Mouse (Mus musculus) megakaryocyte, adult 5-6 weeks (primary cell): ENCODE measurements around the gene Cbfa2t2. TPM values are rescaled to one million over a fixed set of nuclear protein-coding genes. Genes with fewer than 3 reads are reported as not detected.
A peak's percentile ranks its signal among the peaks of the same experiment; 100 is the strongest.

Source experiments
- ATAC-seq: 2 replicates; pipeline ENCODE4 v1.8.0; 2016; ENCODE audit warnings: mild to moderate bottlenecking, inconsistent platforms; ENCODE audit not compliant: poor library complexity, severe bottlenecking
- total RNA-seq, 2 experiments: library from RNA; stranded (forward) in 1 of 2; stranded (reverse) in 1 of 2; fragments of 153-499, 151-499 nt in 1 of 2; fragments of 221-1000, 200-1000 nt in 1 of 2; gene quantifications; 2 replicates each; pipeline versions ENCODE4 v1.2.3 to v1.2.4; 2015 to 2017

Cbfa2t2 gene
- total RNA-seq, 2 experiments from 2014 or later: 7.5 to 13.7 TPM

DNA sequence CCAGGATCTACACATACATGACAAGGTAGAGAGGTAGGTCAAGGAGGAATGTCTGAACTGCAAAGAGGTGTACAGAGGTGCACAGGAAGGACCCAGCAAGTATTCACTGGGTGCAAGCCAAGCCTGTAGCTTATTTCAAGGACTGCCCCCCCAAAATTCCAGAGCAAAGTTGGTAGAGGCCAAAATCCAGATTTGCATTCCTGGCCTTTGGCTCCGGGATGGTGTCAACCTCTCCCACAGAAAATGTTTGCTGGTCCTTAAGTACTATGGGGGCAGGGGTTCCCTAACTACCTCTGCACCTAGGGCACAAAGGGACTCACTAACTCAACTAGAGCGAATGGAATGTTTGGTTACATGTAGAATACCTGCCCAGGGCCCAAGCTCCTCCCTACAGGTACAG is 131.5 kb downstream of the Cbfa2t2 start:
- ATAC-seq: no peak

DNA sequence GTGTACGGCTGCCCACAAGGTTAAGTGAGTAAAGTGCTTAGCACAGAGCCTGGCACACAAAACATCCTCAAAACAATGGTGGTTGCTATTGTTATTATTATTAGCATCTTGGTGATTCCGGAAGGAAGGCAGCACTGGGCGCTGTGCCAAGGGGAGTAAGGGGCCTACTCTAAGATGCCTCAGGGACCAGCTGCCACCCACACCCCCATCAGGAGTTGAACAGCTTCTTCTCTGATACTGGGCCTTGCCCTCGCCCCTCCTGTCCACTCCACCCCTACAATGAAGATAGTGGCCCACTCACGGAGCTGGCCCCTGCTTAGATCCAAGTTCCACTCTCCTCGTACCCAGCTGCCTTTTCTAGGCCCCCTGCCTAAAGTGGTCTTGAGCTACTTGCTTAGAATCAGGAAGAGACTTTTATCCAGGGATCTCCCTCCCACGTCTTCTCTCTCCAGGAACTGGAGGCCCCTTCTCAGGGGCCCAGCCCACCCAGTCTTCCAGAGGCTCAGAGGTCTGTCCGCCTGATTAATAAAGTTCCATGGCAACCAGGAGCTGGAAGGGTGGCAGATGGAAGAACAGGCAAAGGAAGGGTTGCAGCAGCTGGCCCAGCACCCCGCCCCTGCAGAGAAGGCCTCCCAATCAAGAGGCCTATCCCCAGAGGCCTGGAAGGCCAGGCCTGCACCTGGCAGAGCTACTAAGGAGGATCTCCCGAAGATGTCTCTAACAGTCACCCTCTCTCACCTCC is 132.2 kb downstream of the Cbfa2t2 start:
- peak; percentile 19 for ATAC-seq

DNA sequence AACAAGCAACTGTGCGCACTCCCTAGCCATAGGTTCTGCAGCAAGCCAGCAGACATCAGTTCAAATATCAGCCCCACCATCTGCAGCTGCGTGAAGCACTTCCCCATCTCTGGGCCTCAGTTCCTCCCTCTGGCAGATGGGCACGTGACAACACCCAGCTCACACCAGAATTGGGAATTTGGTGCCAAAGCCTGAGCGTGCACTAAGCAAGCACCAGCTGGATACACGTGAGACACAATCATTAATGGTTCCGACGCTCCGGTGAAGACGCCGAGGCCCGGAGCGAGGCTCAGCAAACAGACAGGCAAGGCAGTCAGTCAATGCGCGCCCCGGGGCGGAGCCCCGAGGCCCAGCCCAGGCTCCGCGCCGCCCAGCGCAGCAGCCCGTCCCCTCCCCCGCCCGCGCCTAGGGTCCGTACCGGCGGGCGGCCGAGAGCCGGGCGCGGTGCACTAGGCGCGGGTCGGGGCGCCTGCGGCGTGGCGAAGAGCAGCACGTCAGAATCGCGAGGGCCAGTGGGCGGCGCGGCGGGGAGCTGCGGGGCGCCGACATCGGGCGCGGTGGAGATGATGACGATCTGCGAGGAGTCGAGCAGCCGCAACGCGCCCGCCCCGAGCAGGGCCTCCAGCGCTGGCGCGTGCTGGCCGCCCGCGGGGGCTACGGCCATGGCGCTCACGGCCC is 132.9 kb downstream of the Cbfa2t2 start:
- peak; percentile 58 for ATAC-seq

DNA sequence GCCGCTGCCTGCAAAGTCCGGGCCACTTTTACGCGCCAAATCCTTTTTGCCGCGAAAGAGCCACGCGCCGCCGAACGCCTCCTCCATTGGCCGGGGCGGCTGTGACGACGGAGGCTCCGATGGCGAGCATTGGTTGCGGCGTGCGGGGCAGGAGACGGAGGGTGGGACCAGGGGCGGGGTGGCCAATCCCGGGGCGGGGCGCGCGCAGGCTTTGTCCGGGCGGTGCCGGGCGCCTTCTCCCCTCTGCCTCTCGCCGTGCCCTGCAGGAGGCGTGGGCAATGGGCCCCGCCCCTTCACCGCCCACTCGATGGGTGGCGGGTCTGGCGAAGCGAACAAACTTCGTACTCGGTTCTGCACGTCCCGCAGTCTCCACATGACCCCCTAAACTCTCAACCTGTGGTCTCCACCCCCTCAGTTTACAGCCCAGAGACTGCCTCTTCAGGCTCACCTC is 133.6 kb downstream of the Cbfa2t2 start, which contains the start of gene E2f1:
Gene E2f1, minus strand, starts transcription at position 57 of the 451 bp plus-strand sequence.
- peak; percentile 83 for ATAC-seq

DNA sequence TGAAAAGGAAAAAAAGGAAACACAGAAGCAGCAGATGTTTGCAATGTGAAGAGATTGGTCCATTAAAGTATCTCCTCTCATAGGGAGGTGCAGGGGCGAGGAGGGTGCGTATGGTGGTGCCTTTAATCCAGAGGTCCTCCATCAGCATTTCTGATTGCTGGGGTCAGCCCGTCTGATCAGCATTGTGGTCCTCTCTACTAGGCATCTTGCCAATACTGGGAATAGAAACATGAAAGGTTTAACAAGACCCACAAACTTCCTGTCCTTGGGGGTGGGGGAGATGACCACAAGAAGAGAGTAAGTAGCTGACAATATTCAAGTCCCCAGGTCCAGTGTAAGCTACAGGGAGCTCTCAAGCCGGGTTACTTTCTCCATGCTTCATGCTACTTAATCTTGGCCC is 134.4 kb downstream of the Cbfa2t2 start:
- ATAC-seq: no peak

DNA sequence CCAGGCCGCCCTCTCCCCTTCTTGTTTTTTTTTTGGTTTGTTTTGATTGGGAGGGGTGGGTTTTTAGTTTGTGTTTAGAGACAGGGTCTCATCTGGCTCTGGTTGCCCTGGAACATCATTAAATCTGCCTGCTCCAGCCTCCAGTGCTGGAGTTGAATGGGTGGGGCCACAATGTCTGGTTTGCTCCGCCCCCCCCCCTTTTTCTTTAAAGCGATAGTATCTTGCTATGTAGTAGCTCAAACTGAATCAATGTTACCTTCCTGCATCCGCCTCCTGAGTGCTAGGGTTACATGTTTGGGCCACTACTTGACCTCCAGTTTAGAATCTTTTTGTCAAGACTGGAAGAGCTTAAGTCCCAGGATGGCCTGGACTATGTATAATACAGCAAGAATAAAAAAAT is 135.0 kb downstream of the Cbfa2t2 start:
- no peak for ATAC-seq

DNA sequence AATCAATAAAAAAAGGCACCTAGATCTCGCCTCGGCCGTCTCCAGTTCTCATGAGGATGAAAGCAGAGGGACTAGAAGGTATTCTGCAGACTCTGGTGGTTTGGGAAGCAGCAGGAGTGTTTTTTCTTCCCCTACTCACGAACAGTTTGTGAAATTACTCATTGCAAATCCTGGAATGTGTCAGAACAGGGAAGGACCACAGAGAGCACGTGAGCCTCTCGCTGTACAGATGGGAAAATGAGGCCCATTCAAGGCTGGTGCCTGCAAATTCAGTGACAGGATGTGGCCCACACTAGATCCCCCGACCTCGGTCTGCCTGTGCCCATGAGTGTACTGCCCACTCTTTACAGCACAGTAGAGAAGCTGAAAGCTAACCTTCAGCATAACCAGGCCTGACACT is 135.7 kb downstream of the Cbfa2t2 start:
- ATAC-seq: no peak

DNA sequence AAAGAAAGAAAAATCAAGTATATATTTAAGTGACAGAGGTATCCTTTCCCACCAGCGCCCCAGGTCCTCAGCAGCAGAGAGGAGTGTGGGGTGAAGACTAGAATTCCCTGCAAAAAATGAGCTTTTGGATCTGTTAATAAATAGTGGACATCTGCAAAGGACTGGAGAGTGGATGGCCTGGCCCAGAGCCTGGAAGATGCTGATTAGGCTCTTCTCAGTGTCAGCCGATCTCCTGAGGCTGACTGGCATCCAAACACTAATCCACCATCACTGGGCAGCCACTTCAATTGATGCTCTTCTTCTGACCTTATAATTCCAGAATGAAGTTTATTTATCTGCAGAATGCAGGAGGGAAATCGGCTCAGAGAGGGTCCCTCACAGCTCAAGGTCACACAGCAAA is 136.7 kb downstream of the Cbfa2t2 start:
- ATAC-seq: no peak

DNA sequence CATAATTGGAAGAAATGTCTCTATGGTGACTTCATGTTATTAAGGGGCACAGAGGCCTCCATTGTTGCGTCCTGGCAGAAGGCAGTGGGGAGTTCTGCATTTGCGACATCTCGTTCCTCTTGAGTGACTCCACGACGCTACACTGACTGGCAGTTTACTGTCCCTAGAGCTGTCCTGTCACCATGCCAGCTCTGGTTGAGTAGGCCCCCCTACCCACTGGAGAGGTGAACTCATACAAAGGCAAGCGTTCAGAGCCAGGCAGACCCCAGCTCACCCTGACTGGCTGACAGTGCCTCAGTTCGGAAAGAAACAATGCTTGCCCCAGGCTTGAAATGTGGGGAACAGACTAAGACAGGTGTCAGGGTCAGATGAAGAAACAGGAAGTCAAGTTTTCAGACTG is 138.0 kb downstream of the Cbfa2t2 start:
- peak; percentile 55 for ATAC-seq

DNA sequence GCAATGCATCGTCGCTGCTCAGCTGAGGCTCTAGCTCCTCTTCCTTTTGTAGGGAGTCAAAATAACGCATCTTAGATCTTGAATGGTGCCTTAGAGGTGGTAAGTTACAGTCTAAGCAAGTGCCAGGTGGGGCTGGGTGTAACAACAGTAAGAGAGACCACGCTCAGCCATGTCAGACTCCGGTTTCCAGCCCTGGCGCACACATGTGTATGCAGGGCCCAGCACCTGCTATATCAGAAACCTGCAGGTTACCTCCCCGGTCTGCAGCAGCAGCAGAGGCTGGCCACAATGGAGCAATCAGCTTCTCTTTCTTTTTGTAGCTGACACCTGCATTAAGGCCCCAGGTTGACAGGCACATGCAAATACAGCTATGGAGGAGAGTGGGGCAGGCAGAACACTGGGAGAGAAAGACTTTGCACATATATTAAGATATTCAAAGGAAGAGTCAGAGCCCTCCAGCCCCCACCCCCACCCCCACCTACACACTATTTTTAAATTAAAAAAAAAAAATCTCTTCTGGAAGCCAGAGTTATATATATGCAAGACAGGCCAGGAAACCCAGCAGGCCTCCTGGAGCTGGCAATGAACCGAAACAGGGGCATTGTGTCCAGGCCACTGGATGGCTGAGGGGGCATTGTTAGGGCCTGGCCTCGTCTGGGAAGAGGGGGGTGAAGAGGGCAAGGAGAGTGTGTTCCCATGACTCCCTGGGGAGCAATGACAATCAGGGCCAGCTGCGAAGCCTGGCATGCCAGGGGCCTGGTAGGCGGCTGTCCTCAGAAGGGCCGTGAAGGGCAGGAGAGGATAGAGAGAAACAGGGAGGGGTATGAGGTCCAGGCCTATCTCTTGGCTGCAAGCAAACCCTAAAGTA is 140.8 kb downstream of the Cbfa2t2 start:
- no peak for ATAC-seq

DNA sequence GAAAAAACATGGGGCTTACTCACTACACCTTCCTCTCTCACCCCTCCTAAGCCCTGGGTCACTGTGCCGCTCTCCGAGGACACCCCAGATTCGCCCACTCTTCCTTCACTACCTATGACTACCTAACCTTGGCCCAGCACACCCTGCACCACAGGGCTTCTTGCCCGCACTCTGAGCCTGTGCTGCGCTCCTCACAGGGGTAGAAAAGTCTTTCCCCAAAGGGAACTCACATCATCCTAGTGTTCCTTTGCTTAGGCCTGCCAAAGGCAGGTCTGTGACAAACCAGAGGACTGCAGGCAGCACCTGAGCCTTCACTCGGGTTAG is 141.4 kb downstream of the Cbfa2t2 start:
- no peak for ATAC-seq

DNA sequence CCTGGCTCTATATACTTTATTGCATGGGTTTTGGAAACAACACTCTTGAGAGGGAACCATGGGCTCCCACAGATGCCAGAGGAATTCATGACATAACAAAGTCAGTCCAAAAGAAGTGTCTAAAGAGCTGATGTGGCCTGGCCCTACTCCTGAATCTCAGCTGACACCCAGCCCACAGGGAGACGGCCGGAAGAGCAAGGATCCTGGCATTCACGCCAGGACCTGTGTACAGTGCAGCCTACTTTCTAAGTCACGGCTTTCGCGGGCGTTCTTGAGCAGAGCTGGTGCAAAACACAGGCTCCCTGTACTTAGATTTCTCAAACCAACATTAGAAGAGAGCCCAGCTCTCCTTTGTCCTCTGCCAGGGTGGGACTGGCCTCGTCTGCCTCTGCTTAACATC is 144.3 kb downstream of the Cbfa2t2 start:
- no peak for ATAC-seq

DNA sequence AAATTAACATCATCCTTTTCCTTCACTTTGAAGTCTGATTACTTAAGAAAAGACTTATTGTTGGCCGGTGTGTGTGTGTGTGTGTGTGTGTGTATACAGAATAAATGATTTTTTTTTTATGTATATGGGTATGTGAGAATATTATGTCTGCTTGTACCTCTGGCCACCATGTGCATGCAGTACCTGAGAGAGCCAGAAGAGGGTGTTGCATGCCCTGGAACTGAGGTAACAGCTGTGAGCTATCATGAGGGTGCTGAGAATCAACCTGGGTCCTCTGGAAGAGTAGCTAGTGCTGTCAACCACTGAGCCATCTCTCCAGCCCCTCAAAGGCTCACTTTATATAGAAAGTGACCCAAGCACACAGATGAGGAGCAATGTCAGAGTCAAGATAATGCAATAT is 145.1 kb downstream of the Cbfa2t2 start:
- ATAC-seq: no peak

DNA sequence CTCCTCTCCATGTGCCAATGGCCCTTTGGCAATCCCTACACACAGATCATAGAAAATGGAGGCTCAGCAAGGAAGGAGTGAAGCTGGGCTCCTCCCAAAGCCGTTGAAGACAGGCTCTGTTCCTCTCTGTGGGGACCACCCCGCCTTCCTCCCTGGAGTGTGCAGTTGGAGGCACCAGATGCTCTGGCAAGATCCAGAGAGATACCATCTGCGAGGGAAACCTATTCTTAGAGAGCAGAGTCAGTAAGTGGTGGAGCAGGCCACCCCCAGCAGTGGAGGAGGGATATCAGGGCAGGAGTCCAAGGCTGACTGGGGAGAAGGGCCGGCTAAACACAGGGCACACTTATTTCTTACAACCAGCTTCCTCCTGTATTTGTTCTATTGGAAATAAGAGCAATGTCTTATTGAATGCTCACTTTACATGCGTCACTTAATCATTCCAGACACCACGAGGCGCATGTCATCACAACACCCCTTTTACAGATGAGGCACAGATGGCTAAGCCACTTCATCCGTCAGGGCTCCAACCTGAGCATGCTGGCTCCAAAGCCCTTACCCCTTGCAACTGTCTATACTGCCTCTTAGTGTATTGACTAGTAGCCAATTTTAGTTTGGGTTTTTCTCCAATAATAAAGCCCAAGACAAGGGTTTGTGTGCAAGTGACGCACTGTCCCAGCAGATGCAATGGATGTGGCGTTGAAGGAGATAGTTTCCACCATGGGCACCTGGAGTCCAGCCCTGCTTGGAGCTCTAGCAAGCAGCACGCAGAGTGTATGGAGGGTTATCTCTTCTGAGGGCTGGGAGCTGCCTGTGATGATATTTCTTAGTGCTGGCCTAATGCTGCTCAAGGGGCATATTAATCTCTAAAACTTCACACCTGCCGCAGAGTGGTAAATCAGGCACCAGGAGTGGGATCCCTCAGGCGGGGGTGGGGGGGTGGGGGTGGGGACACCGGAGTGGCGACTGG is 147.9 kb downstream of the Cbfa2t2 start:
- no peak for ATAC-seq

DNA sequence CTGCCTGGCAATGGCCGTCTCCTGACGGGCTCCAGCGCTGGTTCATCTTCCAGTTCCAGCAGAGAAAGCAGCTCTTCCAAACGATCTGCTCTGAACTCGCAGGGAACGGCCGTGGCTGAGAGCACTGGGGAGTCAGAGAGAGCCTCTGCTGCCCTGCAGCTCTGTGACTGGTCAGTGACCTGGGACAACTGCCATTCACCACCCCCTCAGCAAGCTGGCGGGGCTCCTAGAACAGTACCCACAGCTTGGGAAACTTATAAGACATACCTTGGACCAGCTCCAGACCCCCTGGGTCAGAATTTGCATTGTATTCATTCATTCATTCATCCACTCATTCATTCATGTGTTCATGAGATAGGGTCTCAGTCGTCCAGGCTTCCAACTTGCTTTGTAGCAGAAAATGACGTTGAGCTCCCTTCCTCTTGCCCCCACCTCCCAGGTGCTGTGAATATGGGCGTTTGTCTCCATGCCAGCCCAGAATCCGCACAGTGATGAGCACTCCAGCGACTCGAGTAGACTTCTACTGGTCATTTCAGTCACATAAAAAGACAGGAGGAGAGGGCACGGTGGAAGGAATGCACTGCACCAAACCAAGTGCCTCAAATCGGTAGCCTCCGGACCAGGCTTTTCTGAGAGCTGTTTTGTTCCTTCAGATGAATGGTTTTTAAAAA is 148.8 kb downstream of the Cbfa2t2 start:
- no peak for ATAC-seq

DNA sequence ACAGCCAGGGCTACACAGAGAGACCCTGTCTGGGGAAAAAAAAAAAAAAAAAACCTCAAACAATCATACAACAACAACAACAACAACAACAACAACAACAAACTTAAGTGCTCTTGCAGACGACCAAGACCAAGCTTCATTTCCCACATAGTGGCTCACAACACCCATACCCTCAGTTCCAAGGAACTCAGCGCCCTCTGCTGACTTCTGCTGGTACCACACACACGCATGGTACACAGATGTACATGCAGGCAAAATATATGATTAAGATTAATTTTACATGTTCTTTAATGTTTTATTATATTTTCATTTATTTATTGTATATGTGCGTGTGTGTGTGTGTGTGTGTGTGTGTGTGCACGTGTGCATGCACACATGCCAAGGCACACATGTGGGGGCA is 150.1 kb downstream of the Cbfa2t2 start:
- ATAC-seq: peak; percentile 80
